Mouse (Mus musculus): Measurements from ENCODE around the gene Anxa9. TPM values are rescaled to one million over a fixed set of nuclear protein-coding genes. Genes with fewer than 3 reads are reported as not detected.

Anxa9 gene
- total RNA-seq, 4 experiments from 2014 or later, result 0.33 to 1.6 (median 0.93) TPM

DNA sequence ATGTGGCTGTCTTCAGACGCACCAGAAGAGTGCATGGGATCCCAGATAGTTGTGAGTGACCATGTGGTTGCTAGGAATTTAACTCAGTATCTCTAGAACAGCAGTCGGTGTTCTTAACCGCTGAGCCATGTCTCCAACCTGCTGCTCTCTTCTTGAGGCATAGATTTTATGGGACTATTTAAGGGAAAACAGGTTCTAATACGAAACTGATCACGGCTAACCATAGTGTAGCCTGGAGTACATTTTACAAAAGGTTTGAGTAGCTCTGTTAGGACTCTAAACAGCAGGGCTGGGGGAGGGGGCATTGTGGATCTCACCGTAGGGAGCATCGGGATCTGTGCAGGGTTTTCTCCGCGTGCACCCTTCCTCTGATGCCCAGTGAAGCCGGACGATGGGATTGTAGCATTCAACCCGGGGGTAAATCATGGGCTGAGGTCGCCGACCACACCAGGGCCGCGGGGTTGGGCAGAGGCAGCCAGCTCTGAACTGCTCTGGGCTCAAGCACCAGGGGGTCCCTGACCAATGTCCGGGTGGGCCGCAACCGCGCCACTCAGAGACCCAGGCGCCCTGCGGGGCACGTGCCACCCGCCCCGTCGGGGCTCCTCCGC, 7.6 kb upstream of the Anxa9 start, which contains the start of gene Cers2:
Gene Cers2 (plus strand): TSS at position 306 of the 608 bp plus-strand sequence.
- no peak for DNase-seq (ENCODE audit: low spot score in 2 of 2)

DNA sequence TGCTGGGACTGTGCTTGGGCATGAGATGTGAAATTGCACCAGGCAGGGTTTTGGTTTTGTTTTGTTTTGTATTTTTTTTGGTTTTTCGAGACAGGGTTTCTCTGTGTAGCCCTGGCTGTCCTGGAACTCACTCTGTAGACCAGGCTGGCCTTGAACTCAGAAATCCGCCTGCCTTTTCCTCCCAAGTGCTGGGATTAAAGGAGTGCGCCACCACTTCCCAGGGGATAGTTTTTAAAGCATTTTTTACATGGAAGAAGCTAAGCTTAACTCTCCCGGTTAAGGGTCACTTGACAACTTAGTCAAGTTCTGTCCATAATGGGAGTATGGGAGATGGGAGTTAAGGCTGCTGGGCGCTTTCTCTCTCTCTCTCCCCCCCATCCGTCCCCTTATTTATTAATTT, 7.1 kb upstream of the Anxa9 start:
- DNase-seq (ENCODE audit: low spot score in 2 of 2), result no peak

DNA sequence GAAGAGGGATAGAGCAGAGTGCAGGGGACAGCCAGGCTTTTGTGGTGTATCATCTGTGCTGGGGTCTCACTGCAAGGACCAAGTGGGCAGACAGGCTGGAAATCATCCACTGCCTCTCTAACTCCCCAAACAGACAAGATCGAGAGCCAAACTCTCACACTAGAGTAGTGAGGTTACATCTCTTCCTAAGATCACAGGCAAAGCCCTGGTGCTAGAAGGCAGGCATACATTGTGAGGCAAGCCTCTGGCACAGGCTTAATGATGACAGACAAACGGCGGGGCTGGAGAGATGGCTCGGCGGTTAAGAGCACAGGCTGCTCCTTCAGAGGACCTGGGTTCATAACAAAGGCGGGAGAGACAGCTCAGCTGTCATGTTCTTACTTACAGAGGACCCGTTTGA, 6.5 kb upstream of the Anxa9 start:
- no peak for DNase-seq (ENCODE audit: low spot score in 2 of 2)

DNA sequence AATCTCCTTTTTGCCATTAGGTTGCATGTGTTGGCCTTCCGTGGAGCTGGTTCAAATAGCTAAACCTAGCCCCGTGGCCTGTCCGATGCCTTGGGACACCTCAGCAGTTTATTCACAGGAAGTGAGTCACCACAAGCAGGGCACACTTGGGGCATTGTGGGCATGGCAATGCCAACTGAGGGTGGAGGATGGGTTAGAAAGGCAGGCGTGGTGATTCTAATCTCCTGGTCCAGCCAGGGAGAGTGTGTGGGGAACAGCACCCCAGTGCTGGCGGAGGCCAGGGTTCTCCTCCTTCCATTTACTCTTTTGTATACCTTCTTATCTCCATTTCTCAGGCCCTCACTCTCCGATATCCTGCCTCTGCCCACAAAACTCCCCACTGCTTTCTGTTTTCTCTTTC, 5.6 kb upstream of the Anxa9 start:
- no peak for DNase-seq (ENCODE audit: low spot score in 2 of 2)

DNA sequence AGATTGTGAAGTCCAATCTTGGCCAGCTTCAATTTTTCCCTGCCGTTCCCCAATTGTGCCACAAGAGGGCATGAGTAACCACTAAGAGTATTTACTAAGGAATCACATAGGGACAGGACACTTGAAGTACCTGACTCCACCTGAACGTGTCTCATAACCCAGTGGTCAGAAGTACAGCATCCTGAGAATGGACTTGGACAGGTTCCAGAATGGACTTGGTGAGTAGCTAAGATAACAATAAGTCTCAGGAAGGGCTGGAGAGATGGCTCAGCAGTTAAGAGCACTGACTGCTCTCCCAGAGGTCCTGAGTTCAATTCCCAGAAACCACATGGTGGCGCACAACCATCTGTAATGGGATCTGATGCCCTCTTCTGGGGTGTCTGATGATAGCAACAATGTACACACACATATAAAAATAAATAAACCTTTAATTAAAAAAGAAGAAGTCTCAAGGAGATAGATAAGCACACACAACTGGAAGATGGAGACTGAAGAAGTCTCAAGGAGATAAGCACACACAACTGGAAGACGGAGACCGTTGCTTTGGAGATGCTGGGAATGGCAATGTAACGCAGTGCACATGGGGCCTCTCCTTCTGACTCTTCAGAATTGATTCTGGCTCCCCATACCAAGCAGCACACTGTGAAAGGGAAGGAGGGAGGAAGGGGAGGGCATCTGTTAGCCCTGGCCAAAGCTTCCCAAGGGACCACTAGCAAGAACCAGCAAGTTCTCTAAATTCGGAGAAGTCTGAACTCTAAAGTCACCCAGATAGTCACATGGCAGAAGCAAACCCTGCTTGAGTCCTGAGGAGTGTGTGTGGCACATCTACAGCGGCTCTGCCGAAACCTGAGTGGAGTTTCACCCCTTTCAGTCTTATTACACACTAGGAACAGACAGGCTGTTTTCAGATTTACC, 4.2 kb upstream of the Anxa9 start:
- peak; percentile 36 to 51 for DNase-seq (ENCODE audit: low spot score in 2 of 2)

DNA sequence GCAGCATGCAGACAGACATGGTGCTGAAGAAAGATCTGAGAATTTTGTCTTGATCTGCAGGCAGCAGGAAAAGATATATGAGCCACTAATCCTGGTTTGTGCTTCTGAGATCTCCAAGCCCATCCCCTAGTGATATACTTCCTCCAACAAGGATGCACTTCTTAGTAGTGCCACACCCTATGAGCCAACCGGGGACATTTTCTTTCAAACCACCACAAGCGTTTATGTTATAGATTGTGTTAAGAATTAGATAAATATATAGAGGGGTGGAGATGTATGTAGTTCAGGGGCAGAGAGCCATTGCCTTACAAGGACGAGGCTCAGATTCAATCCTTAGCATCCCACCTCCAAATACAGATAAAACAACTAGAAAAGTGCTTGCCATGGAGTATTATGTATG, 3.5 kb upstream of the Anxa9 start:
- no peak for DNase-seq (ENCODE audit: low spot score in 2 of 2)

DNA sequence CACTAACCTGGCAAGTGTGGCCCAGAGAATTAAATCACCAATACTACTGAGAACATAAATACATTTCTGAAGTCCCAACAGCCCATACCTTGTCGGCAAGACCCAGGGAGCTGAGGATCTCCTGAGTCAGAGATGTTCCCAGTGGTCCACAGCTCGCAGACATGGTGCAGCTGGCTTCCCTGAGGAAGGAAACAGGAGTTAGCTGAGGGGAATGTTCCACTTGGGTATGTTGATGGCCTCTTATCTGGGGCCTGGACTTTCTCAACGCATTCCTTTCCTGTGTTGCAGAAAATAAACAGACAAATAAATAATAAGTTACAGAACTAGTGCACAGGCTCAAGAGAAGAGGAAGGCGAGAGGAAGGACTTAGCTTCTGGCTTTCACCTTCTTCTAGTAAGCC, 732 bp downstream of the Anxa9 start:
- no peak for DNase-seq (ENCODE audit: low spot score in 2 of 2)

DNA sequence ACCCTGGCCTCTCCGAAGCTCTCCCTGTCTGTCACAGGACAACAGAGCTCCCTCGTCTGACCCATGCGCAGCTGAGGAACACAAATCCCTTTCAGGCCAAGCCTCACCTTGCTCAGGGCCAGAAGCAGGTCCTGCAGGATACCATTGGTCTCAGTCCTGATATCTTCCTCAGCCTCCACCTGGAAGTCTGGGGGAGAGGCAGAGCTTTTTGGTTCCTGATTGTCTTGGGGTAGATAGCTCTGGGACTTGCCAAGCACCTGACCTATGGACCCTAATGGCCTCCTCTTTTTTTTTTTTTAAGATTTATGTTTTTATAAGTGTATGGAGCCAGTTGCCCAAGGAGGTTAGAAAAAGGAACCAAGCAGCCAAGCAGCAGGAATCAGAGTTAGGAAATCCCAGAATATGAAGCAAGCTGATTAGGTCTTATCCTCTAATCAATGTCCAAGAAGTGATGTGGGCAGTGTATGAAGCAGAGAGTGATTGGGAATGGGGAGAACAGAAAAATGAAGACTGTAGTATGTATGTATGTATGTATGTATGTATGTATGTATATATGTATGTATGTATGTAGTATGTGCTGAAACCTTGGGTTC, 5.7 kb downstream of the Anxa9 start:
- no peak for DNase-seq (ENCODE audit: low spot score in 2 of 2)

DNA sequence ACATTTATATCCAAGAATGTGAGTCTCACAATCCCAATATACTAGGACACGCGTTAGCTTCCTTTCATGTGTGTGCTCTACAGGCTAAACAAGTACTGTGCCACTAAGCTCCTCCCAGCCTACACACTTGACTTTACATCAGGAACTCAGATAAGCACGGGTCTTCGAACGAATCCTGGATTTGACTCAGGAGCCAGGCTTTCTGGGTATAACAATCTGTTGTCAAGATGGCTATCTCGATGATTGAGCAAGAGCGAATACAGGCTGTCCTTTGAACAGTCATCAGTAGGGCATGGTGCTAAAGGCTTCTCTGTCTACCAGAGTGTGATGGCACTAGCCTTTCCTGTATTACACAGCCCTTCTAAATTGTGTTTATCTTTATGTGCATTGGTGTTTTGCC, 9.0 kb downstream of the Anxa9 start:
- DNase-seq (ENCODE audit: low spot score in 2 of 2), result no peak

DNA sequence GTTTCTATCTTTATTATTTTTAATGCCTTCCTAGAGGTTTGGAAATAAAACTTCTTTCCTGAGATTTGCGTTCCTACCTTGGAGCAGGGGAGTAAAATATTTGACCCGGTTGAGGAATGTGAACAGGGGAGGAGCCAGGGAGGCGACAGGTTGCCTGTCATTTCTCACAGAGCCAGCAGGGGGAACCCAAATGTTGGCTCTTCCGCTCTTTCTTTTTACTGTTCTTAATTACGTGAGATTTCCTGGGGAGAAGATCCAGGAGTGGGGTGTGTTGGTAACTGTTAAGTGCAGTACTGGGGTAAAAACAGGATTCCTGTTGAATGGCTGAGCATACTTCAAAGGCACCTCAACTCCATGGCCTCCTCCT, 10.9 kb downstream of the Anxa9 start:
- DNase-seq (ENCODE audit: low spot score in 2 of 2), result no peak

DNA sequence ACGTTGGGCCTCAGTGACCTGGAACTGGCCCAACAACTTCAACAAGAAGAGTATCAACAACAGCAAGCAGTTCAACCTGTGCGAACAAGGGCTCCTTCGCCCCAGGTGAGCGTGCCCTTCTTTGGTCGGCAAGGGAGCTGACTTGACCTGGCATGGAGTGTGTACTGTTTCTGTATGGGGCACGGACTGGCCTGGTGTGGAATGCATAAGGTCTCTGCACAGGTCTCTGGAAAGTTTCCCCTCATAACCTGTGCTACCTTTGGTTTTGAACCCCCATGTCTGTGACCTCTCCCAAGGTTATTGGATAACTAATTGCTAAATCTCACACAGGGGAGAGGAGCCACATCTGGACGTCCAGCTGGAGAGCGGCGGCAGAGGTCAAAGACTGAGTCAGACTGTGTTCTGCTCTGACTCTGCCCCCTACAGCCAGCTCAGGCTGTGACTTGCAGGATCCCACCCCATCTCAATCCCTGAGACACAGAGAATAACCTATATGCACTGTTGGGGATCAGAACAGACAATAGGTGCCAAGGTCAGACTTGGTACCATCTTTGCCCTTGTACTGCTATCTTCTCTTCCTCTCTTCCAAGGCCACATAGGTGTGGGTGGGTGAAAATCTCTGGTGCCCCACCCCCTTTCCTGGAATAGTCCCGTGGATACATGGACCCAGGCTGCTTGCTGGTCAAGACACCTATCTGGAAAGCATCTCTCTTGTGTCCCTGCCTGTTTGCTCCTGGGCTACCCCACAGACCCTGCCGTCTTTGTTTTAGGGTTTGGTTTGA, 11.5 kb downstream of the Anxa9 start:
- no peak for DNase-seq (ENCODE audit: low spot score in 2 of 2)

DNA sequence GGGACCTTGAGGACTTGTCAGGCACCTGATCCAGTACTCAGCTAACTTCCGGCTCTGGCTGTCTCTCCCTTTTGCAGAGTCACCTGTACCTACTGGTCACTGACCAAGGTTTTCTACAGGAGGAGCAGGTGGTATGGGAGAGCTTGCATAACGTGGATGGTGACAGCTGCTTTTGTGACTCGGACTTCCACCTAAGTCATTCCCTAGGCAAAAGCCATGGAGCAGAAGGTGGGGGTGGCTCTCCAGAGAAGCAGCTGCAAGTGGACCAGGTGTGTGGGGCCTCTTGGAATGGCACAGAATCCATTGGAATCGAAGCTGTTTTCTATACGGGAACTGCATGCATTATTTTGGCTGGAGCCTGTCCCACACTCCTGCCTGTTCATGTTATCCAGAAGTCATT, 12.3 kb downstream of the Anxa9 start:
- no peak for DNase-seq (ENCODE audit: low spot score in 2 of 2)

DNA sequence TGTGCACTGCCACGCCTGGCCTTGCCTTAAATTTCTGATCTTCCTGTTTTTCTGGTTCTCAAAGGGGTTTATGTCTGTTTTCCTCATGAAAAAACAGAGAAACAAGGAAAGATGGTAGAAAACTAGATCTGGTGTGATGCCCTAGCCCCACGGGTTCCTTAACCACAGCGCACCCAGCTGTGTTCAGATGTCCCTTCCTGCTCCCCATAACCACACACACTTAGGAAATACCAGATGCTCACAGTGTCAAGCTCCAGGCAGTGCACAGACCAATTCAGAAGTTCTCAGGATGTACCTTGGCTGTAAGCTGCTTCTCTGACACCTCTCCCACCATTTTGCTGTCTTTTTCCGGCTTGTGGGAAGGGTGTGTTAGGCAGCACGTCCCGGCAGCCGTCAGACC, 12.7 kb downstream of the Anxa9 start:
- DNase-seq (ENCODE audit: low spot score in 2 of 2), result no peak

DNA sequence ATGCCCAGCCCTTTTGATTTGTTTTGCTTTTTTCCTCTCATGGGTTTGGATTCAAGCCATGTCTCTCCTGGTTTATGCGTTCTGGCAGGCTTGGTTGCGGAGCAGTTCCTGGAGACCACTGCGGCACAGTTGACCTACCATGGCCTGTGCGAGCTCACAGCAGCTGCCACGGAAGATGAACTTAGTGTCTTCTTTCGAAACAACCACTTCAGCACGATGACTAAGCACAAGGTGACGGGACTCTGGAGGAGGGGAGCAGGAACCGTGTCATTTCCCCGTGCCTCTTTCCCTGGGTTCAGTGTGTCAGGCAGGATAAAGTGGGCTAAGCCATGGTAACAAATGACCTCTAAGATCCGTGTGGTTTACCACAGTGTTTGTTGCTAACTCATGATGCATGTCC, 13.4 kb downstream of the Anxa9 start:
- no peak for DNase-seq (ENCODE audit: low spot score in 2 of 2)

DNA sequence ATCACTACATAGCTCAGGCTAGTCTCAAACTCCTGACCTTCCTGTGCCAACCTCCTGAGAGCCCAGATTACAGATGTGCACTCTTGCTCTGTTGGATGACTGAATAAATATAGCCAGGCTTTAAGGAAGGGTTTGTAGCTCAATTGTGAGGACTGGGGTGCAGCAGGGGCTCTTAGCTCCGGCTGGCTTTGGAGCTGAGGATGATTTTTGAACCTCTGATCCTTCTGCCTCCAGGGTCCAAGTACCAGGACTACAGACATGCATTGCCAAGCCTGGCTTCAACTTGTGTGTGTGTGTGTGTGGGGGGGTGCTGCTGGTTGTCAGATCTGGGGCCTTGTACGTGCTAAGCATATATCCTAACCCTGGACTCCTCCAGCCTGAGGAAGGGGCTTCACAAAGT, 14.1 kb downstream of the Anxa9 start:
- DNase-seq (ENCODE audit: low spot score in 2 of 2), result no peak

DNA sequence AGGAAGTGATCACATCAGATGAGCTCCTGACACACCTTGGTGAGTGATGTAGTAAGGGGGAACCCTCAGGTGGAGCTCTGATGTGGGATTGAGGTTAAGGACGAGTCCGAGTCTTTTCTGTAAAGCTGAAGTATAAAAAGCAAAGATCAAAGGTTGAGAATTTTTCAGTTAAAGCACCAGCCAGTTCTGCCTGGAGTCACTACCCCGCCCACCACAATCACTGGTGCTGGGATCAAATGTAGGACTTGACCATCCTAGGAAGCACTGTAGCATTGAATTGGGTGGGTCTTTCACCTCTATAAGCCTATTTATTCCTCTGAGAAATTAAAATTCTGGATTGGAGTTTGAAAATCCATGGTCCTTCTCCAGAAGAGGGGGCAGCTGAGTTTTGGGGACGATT, 15.9 kb downstream of the Anxa9 start:
- no peak for DNase-seq (ENCODE audit: low spot score in 2 of 2)

DNA sequence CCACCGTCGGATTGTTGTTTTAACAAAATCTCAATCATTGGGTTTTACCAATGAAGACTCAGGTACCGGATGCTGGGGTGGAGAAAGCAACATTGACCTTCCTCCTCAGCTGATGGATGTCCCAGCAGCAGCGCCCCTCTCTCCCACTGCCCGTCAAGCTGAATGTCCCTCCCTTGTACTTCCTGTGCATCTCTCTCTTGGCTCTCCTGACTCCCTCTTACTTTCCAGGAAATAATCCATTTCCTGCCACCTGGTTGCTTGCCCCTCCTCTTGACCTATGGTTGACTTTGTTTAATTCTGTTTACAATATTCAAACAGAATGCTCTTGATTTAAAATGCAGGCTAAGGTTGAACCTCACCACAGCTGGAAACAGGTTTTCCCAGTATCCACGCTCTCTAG, 16.8 kb downstream of the Anxa9 start:
- DNase-seq (ENCODE audit: low spot score in 2 of 2), result no peak

DNA sequence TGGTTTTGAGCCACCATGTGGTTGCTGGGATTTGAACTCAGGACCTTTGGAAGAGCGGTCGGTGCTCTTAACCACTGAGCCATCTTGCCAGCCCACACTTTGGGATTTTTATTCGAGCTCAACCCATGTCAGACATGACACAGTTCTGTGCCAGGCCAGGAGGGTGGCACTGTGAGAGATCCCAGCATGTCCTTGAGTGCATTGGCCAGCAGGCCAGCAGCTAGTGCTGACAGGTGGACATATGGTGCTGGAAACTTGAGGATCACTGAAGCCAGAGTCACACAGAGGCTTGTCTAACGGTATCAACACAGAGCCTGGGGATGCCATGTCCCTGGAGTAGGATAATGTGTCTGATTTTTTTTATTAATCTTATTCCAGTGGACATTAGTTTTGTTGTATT, 17.6 kb downstream of the Anxa9 start:
- DNase-seq (ENCODE audit: low spot score in 2 of 2), result no peak

DNA sequence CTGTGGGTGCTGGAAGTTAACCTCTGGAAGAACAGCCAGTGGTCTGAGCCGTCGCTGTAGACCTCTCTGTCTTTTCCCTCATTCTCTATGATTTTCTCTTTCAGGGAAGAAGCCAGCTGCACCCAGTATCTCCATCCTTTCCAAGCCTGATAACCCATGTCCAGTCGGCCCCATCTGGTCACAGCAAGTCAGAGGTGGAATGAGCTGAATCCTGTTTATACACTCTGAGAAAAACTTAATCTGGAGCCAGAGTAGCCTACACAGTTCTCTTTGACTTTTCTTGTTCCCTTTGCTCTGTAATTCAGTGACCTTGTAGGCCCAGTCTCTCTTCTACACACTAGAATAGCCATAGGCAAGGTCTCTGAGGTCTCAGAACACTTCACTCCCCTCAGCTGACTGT, 19.4 kb downstream of the Anxa9 start:
- no peak for DNase-seq (ENCODE audit: low spot score in 2 of 2)

DNA sequence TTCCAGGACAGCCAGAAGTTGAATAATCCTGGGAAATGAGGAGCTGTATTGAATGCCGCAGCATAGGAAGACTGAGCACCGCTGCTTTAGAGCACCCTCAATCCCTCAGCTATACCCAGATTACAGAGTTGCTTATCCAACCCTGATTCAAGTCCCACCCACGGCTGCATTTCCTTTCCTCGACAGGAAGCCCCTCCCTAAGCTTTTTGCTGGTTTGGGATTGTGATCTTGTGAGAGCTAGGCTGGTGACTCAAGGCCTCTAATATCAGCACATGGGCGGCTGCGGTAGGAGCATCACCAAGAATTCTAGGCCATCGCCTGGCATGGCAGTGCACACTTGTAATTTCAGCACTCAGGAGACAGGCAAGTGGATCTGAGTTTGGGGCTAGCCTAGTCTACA, 20.5 kb downstream of the Anxa9 start:
- DNase-seq (ENCODE audit: low spot score in 2 of 2), result no peak

DNA sequence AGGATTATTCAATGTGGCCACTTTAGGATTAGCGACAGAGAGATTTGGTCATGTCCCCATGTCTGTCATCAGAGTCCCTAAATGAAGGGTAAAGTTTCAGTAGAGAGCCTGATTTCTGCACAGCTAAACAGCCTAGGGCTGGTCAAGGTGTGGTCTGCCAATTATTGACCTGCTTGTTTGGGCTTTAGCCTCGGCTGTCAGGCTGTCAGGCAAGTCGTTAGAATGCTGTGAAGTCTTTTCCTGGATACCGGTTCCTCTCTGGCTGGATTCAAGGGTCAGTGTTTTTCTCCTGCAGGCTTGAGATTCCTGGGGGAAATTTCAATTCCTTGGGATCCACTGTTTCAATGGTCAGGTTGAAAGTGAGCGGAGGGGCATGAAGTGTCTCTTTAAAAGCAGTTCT, 21.0 kb downstream of the Anxa9 start:
- DNase-seq (ENCODE audit: low spot score in 2 of 2), result no peak

DNA sequence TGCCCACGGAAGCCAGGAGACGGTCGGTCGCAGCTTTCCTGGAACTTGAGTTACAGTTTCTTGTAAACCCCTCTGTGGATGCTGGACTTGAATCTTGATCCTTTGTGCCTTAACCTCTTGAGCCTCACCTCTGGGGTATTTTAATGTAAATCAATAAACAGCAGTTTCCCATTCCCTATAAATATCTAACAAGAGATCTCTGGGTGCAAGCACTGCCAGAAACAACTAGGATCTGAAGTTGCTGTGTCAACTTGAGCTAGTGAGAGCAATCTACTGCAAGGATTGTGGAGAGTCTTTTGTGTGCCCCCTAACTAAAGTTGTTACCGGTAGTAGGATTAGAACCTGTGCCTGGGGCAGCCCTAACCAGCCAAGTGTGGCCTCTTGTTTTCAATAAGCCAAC, 21.6 kb downstream of the Anxa9 start:
- no peak for DNase-seq (ENCODE audit: low spot score in 2 of 2)
